Mouse (Mus musculus) stomach, embryonic 14.5 days (tissue): ENCODE data around the gene Gm8871. TPM values are rescaled to one million over a fixed set of nuclear protein-coding genes. Genes with fewer than 3 reads are reported as not detected.
"Not testable (repeated sequence)": the region's sequence is repeated elsewhere in the genome, so short reads cannot be mapped to it uniquely, and the experiment has no call there.

Experiments
- ATAC-seq: fragments of 200-750 bp; cut with Nextera tagmentation; 2 replicates; pipeline ENCODE4 v1.8.0; 2017; ENCODE audit warnings: low read depth, moderate TSS enrichment; ENCODE audit not compliant: insufficient number of reproducible peaks, insufficient read depth, low FRiP score
- H3K27ac ChIP-seq: fragments of 300-500 bp; sonication (generic); 2 replicates; pipeline ENCODE4 v1.5.1; 2014; ENCODE audit warnings: mild to moderate bottlenecking, low read length, moderate library complexity, mixed read lengths
- H3K27me3 ChIP-seq: fragments of 300-500 bp; sonication (generic); 2 replicates; pipeline ENCODE4 v1.6.1; 2014; ENCODE audit warnings: low read length, control low read depth, mixed read lengths; ENCODE audit not compliant: control insufficient read depth, insufficient read depth
- H3K36me3 ChIP-seq: fragments of 300-500 bp; sonication (generic); 2 replicates; pipeline ENCODE4 v1.6.1; 2014; ENCODE audit warnings: mild to moderate bottlenecking, control low read depth, low read length, moderate library complexity, mixed read lengths; ENCODE audit not compliant: control insufficient read depth, insufficient read depth
- H3K4me1 ChIP-seq: fragments of 300-500 bp; sonication (generic); 2 replicates; pipeline ENCODE4 v1.6.1; 2014; ENCODE audit warnings: low read length, control low read depth, mixed read lengths; ENCODE audit not compliant: control insufficient read depth, insufficient read depth
- H3K4me2 ChIP-seq: fragments of 300-500 bp; sonication (generic); replicated peaks from 2 replicates; pipeline ENCODE4 v1.6.1; 2014; ENCODE audit warnings: low read depth, low read length, control low read depth
- H3K4me3 ChIP-seq: fragments of 300-500 bp; sonication (generic); 2 replicates; pipeline ENCODE4 v1.5.1; 2014; ENCODE audit warnings: low read depth, low read length, control low read depth
- H3K9ac ChIP-seq: fragments of 300-500 bp; sonication (generic); replicated peaks from 2 replicates; pipeline ENCODE4 v1.6.1; 2014; ENCODE audit warnings: low read depth, mild to moderate bottlenecking, control low read depth, low read length, moderate library complexity, mixed read lengths
- H3K9me3 ChIP-seq: fragments of 300-500 bp; sonication (generic); 2 replicates; pipeline ENCODE4 v1.6.1; 2016; ENCODE audit warnings: low read depth, low read length, control low read depth; ENCODE audit not compliant: control insufficient read depth
- WGBS: fragments of 180-500 bp; shearing (Covaris S2); extraction: QIAGEN DNeasy Blood & Tissue Kit; methylation state at CpG from one replicate; pipeline ENCODE4 v1.1.7; 2014; 5-methylcytosine and 5-hydroxymethylcytosine counted together
- polyA plus RNA-seq: library from polyadenylated mRNA; unstranded; fragments of >200 nt; fragmentation: Nextera tagmentation; extraction: Ambion mirVana; gene quantifications from 2 replicates; pipeline ENCODE4 v1.2.1, GENCODE M21; 2014

Gene Gm8871
- polyA plus RNA-seq = not detected in 2 replicates

DNA sequence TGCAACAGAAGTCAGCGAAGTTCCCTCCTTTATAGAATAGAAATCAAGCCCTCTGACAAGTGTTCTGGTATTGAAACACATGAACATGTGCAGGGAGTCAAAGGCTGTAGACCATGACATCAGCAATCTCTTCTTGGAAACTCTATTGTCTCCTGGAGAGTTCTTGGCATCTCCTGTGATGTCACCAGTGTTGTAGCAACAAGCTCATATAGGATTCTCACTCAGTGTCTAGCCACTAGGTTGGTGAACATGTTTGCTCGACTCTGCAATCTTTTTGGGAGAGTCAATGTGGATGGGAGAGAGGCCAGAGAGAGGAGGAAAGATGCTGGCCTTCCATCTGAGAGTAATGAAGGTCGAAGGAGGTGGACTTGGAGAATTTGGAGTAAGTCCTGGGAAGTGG, at the start of gene Gm8871, which contains the start of gene Gm8857:
Gene Gm8871 (plus strand): TSS at position 301 of the 400 bp plus-strand sequence.
Gene Gm8857 (plus strand): TSS at position 303 of the 400 bp plus-strand sequence.
- H3K4me1 ChIP-seq, H3K27me3 ChIP-seq, H3K4me2 ChIP-seq, H3K9me3 ChIP-seq, ATAC-seq, H3K36me3 ChIP-seq, H3K4me3 ChIP-seq, H3K9ac ChIP-seq, H3K27ac ChIP-seq: not testable (repeated sequence)
- 80% methylated on average over 1 of the region's 3 CpGs for WGBS

- not testable (repeated sequence) for H3K4me2 ChIP-seq, H3K4me1 ChIP-seq, H3K36me3 ChIP-seq, H3K27ac ChIP-seq, H3K4me3 ChIP-seq, H3K9me3 ChIP-seq, H3K27me3 ChIP-seq, ATAC-seq, H3K9ac ChIP-seq
- WGBS = 72% methylated on average over 2 of the region's 2 CpGs
Measured at GRCm38 (mm10) chr5:10953512-10953911, 5.9 kb downstream of the Gm8871 start.

DNA sequence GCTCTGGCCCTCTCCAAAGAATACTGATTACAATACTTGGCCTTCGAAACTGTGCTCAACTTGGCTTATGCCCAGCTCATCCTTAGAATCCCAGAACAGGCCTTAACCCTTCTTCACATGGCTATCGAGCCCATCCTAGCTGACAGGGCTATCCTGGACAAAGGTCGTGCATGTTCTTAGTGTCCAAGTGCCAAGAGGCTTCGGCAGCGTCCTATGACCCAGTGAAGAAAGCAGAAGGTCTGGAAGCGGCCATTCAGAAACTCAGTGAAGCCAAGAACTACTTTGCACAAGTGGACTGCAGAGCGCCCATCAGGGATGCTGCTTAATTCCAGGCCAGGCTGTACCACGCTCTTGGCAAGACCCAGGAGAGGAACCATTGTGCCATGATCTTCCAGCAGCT, 10.5 kb downstream of the Gm8871 start:
- not testable (repeated sequence) for H3K9ac ChIP-seq, H3K4me3 ChIP-seq, ATAC-seq, H3K27me3 ChIP-seq, H3K36me3 ChIP-seq, H3K9me3 ChIP-seq, H3K4me1 ChIP-seq, H3K27ac ChIP-seq, H3K4me2 ChIP-seq
- WGBS = 93% methylated on average over 5 of the region's 8 CpGs

Other genes with a start within 250 kb of the Gm8871 start
- not detected in 2 replicates for gene Gm8857, start within 50 bp of the Gm8871 start, polyA plus RNA-seq
- gene Gm8879, start 179.8 kb downstream of the Gm8871 start, polyA plus RNA-seq = not detected in 2 replicates
- 0.38 TPM in 1 of 2 replicates, not detected in the other for gene Gm5861, start 235.3 kb downstream of the Gm8871 start, polyA plus RNA-seq